In the genomic region with DNA sequence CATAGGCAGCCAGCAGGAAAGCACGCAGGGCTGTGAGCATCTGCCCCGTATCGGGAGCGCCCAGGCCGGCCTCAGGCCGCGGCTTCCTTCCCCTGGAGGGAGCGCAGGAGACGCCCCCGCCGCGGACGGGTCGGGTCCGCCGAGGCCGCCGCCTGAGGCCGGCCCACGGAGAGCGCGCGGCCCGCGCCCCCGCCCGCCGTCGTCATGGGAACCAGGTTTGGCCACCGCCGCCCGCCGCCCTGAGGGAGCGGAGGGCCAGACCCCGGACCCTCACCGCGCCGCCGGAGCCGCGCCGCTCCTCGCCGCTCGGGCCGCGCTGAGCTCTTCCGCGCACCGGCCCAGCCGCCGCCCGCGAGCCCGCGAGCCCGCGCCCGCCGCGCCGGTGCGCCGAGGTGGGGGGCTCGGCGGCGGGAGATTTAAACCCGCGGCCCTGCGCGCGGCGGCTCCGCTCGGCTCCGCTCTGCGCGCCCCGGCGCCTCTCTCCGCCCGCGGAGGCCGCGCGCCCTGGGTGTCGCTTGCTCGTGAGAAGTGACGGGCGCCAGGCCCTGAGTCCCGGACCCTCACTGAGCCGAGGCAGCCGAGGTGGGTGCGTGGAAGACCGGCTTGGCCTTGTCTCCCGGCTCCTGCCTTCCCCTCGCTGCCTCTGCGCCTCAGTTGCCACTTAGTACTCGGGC, we compare ENCODE assay signal across 9 mouse cellular contexts. TPM values are rescaled to one million over a fixed set of nuclear protein-coding genes. Genes with fewer than 3 reads are reported as not detected.
DNase-seq lines count a peak whose midpoint lies in the region; ATAC-seq lines count a peak whose summit lies in the region.
"Had no signal": no experiment of that assay in that cellular context is flagged by ENCODE, and none has a peak within 500 bp of the region (broad histone marks: within the 10 kb centered on the region; RNA-seq: fewer than 3 reads in every experiment).

TSS of gene Ica1l (minus strand) at position 389 of the 674 bp plus-strand sequence.

- H3K27ac ChIP-seq in hindbrain, embryonic 11.5 days (ENCODE audit: low read depth, low read length): no peak within 1 kb of the TSS
- H3K27ac ChIP-seq: macrophage had no signal

- WGBS in hindbrain, embryonic 11.5 days: 1% methylated on average over 37 of the region's 99 CpGs

- no peaks in the 10 kb centered on the region; the same call in 1 of the 2 replicates for H3K4me1 ChIP-seq in hindbrain, embryonic 11.5 days (replicated peaks; ENCODE audit: control insufficient read depth, insufficient read depth, low read length)

- peak; percentile 52 for DNase-seq in Muller cell, postnatal 12 days (ENCODE audit: inconsistent ontology term)
- peak; percentile 60 for DNase-seq in cerebellum, adult 8-10 months
- peak in 1 of 2 experiments; percentile 32 for DNase-seq in frontal cortex, adult 2 months (ENCODE audit: extremely low spot score in 1 of 2, low spot score in 1 of 2)
- DNase-seq in hindbrain, embryonic 11.5 days (ENCODE audit: low spot score): peak; percentile 73
- peak; percentile 18 to 34 for DNase-seq in layer of hippocampus, postnatal 14 days (ENCODE audit: low spot score in 2 of 2)
- DNase-seq in lung, postnatal 14 days: peak; percentile 65
- peak; percentile 73 for DNase-seq in retina, postnatal 1 day
- peak; percentile 38 for DNase-seq in urinary bladder, postnatal 25 days (ENCODE audit: low spot score)

- no peaks in the 10 kb centered on the region for H3K9me3 ChIP-seq in hindbrain, embryonic 11.5 days (ENCODE audit: control insufficient read depth, low read length)

- H3K4me2 ChIP-seq in hindbrain, embryonic 11.5 days (replicated peaks; ENCODE audit: low read depth, low read length): peak within 1 kb of the TSS; percentile 88

- H3K36me3 ChIP-seq in hindbrain, embryonic 11.5 days (ENCODE audit: control insufficient read depth, insufficient read depth, low read length): no peaks in the 10 kb centered on the region

- ATAC-seq in hindbrain, embryonic 11.5 days (ENCODE audit: low FRiP score): peak; percentile 95

- H3K4me3 ChIP-seq in hindbrain, embryonic 11.5 days (ENCODE audit: low read depth, low read length): peak within 1 kb of the TSS; percentile 68

- peaks cover 8% of the 10 kb centered on the region; the same call in 1 of the 2 replicates for H3K27me3 ChIP-seq in hindbrain, embryonic 11.5 days (ENCODE audit: control insufficient read depth, insufficient read depth, low read length)

- peak within 1 kb of the TSS; percentile 83 for H3K9ac ChIP-seq in hindbrain, embryonic 11.5 days (ENCODE audit: low read depth, low read length)

RNA-seq across cellular contexts. Expression of gene Ica1l, which starts in this region (rescaled TPM):
- polyA plus RNA-seq in frontal cortex, adult 2 months (2012; rRNA removed): 26.1 and 29.3 TPM in 2 replicates
- polyA plus RNA-seq in hindbrain, embryonic 11.5 days (2014; fragmentation: Nextera tagmentation; extraction: Ambion mirVana): 4.2 and 4.5 TPM in 2 replicates
- 10 to 100 TPM; 33.7 to 36.5 TPM for total RNA-seq in layer of hippocampus, postnatal 14 days (2021)
- polyA plus RNA-seq: macrophage had no signal
